Mouse (Mus musculus) erythroblast, embryonic 14.5 days (primary cell): ENCODE data around the gene Plxna1.

ENCODE experiments used
- GATA1 ChIP-seq: IDR thresholded peaks from 2 replicates; pipeline ENCODE4 v1.6.1; 2012; ENCODE audit warnings: low read length, inconsistent platforms, mixed read lengths
- TAL1 ChIP-seq: IDR thresholded peaks from 3 replicates; pipeline ENCODE4 v1.6.1; 2012; ENCODE audit warnings: low read length, inconsistent platforms, mixed read lengths

DNA sequence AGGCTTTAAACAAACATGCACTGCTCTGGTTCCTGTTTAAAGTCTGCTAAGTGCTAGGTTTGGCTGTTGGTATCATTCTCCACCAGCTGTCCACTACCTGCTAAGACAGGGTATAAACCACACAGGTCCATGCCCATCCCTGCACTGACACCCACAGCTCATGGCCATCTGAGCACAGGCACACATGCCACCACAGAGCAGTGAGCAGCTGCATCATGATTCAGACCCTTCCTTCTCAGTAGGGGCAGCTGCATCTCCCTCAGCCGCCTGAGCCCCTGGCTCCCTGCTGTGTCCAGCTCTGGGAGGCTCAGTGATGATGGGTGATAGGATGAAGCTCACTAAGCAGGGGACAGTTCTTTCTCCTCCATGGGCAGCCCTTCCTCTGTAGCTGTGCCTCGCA is 15.8 kb upstream of the Plxna1 start:
- TF ChIP-seq GATA1 (no peak), TAL1 (no peak)
